ENCODE assay signal across 9 mouse cellular contexts in the genomic region with DNA sequence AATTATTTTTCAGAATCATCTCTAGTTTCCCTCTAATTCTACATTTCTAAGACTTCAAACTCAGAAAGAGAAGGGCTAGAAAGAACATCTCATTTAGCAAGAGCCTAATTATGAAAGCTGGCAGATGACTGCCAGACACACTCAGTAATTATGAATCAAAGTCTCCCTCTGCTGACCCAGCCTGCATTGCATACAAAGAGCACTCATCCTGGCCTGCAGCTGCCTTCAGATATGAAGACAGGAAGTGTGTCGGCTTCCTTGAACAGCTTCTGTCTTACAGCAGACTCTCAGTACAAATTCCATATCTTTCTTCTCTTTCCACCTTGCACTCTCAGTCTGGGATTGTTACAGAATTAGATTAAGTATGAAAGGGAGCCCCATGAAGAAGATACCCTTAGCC. TPM values are rescaled to one million over a fixed set of nuclear protein-coding genes. Genes with fewer than 3 reads are reported as not detected.
A peak's percentile ranks its signal among the peaks of the same experiment; 100 is the strongest.
DNase-seq lines count a peak whose midpoint lies in the region; ATAC-seq lines count a peak whose summit lies in the region.
"Had no signal": no experiment of that assay in that cellular context is flagged by ENCODE, and none has a peak within 500 bp of the region (broad histone marks: within the 10 kb centered on the region; RNA-seq: fewer than 3 reads in every experiment).

No protein-coding gene starts in this region.

- H3K4me2 ChIP-seq in forebrain, embryonic 14.5 days (ENCODE audit: low read length) = no peak overlapping the region
- H3K4me2 ChIP-seq in forebrain, embryonic 13.5 days = no peak overlapping the region
- no peak overlapping the region for H3K4me2 ChIP-seq in heart, embryonic 12.5 days

- H3K9me3 ChIP-seq in forebrain, embryonic 14.5 days (replicated peaks; ENCODE audit: control insufficient read depth, low read length) = no peaks in the 10 kb centered on the region
- no peaks in the 10 kb centered on the region for H3K9me3 ChIP-seq in forebrain, embryonic 13.5 days (replicated peaks)
- H3K9me3 ChIP-seq in heart, embryonic 12.5 days (replicated peaks) = no peaks in the 10 kb centered on the region
- H3K9me3 ChIP-seq: G1E had no signal

- 67% methylated on average over 1 of the region's 1 CpGs for WGBS in forebrain, embryonic 14.5 days
- 56% methylated on average over 1 of the region's 1 CpGs for WGBS in forebrain, embryonic 13.5 days
- 0% methylated on average over 1 of the region's 1 CpGs for WGBS in heart, embryonic 12.5 days

- no peaks in the 10 kb centered on the region for H3K36me3 ChIP-seq in forebrain, embryonic 14.5 days (ENCODE audit: control insufficient read depth, insufficient read depth, low read length)
- H3K36me3 ChIP-seq in forebrain, embryonic 13.5 days (ENCODE audit: poor library complexity, severe bottlenecking) = no peaks in the 10 kb centered on the region
- H3K36me3 ChIP-seq in heart, embryonic 12.5 days = no peaks in the 10 kb centered on the region
- H3K36me3 ChIP-seq: G1E had no signal

- peak; percentile 54; the same call in 1 of the 2 replicates for ATAC-seq in forebrain, embryonic 14.5 days
- no peak for ATAC-seq in forebrain, embryonic 13.5 days
- ATAC-seq in heart, embryonic 12.5 days (ENCODE audit: insufficient number of reproducible peaks, low FRiP score) = 0 out of 2 replicates have a peak, but pooled peaks have one; percentile 33

- DNase-seq in forebrain, embryonic 14.5 days (ENCODE audit: low spot score) = peak; percentile 33
- peak; percentile 9 for DNase-seq in thymus, postnatal 0 days (ENCODE audit: low spot score)
- DNase-seq in thymus, postnatal 10 days (ENCODE audit: low spot score in 2 of 2) = no peak
- peak; percentile 10 to 53 for DNase-seq in layer of hippocampus, adult 18-20 months (ENCODE audit: low spot score in 2 of 2)
- DNase-seq in naive thymus-derived CD4-positive, alpha-beta T cell, adult 2 months (ENCODE audit: low read depth) = peak; percentile 28
- no peak for DNase-seq in urinary bladder, postnatal 4 days (ENCODE audit: low spot score in 2 of 2)

- no peak overlapping the region for H3K27ac ChIP-seq in forebrain, embryonic 14.5 days (ENCODE audit: low read depth, low read length)
- H3K27ac ChIP-seq in forebrain, embryonic 13.5 days = no peak overlapping the region
- H3K27ac ChIP-seq in heart, embryonic 12.5 days (ENCODE audit: poor library complexity, severe bottlenecking) = no peak overlapping the region

- H3K27me3 ChIP-seq in forebrain, embryonic 14.5 days (replicated peaks; ENCODE audit: control insufficient read depth, insufficient read depth, low read length) = no peaks in the 10 kb centered on the region
- H3K27me3 ChIP-seq in forebrain, embryonic 13.5 days = no peaks in the 10 kb centered on the region
- no peaks in the 10 kb centered on the region for H3K27me3 ChIP-seq in heart, embryonic 12.5 days (replicated peaks)

- H3K4me1 ChIP-seq in forebrain, embryonic 14.5 days (ENCODE audit: control insufficient read depth, insufficient read depth, low read length) = no peaks in the 10 kb centered on the region
- no peaks in the 10 kb centered on the region for H3K4me1 ChIP-seq in forebrain, embryonic 13.5 days
- H3K4me1 ChIP-seq in heart, embryonic 12.5 days (replicated peaks) = peaks cover 34% of the 10 kb centered on the region

- H3K4me3 ChIP-seq in forebrain, embryonic 14.5 days (ENCODE audit: low read depth, low read length) = no peak overlapping the region
- no peak overlapping the region for H3K4me3 ChIP-seq in forebrain, embryonic 13.5 days
- no peak overlapping the region for H3K4me3 ChIP-seq in heart, embryonic 12.5 days

- no peak overlapping the region for H3K9ac ChIP-seq in forebrain, embryonic 14.5 days (ENCODE audit: low read length)
- H3K9ac ChIP-seq in forebrain, embryonic 13.5 days = no peak overlapping the region
- H3K9ac ChIP-seq in heart, embryonic 12.5 days = no peak overlapping the region

RNA-seq across cellular contexts. Expression of gene Tmem135, which starts 33.1 kb away (rescaled TPM):
- polyA plus RNA-seq in forebrain, embryonic 14.5 days (2014; fragmentation: Nextera tagmentation; extraction: Ambion mirVana) = 16.2 and 22.2 TPM in 2 replicates
- polyA plus RNA-seq in forebrain, embryonic 13.5 days (2015; fragmentation: Nextera tagmentation; extraction: Ambion mirVana) = 18.3 and 19.0 TPM in 2 replicates
- polyA plus RNA-seq in thymus, postnatal 0 days (2015; fragmentation: Nextera tagmentation; extraction: Ambion mirVana) = 22.0 and 22.5 TPM in 2 replicates
- 30.2 and 31.2 TPM in 2 replicates for polyA plus RNA-seq in heart, embryonic 12.5 days (2016; fragmentation: Nextera tagmentation; extraction: Ambion mirVana)
- 10 to 100 TPM; 62.7 to 70.0 TPM for total RNA-seq in layer of hippocampus, adult 18-20 months (2021)

RNA-seq across cellular contexts. Expression of gene Fzd4, which starts 33.2 kb away (rescaled TPM):
- polyA plus RNA-seq in forebrain, embryonic 14.5 days (2014; fragmentation: Nextera tagmentation; extraction: Ambion mirVana) = 1.6 and 2.1 TPM in 2 replicates
- 1.3 and 1.5 TPM in 2 replicates for polyA plus RNA-seq in forebrain, embryonic 13.5 days (2015; fragmentation: Nextera tagmentation; extraction: Ambion mirVana)
- 1.5 TPM in 2 replicates for polyA plus RNA-seq in thymus, postnatal 0 days (2015; fragmentation: Nextera tagmentation; extraction: Ambion mirVana)
- polyA plus RNA-seq in heart, embryonic 12.5 days (2016; fragmentation: Nextera tagmentation; extraction: Ambion mirVana) = 10.5 and 11.0 TPM in 2 replicates
- 1 to 10 TPM; 6.1 to 7.6 TPM for total RNA-seq in layer of hippocampus, adult 18-20 months (2021)
- polyA plus RNA-seq: G1E had no signal

Comparison
In these comparisons a context has a peak if more than half of its experiments do, and no peak if none do; other contexts are left out.
1. DNase-seq: peak in forebrain, embryonic 14.5 days (single experiment), thymus, postnatal 0 days (single experiment), layer of hippocampus, adult 18-20 months (2 of 2) and naive thymus-derived CD4-positive, alpha-beta T cell, adult 2 months (single experiment); none in thymus, postnatal 10 days (0 of 2) and urinary bladder, postnatal 4 days (0 of 2).